Mouse (Mus musculus) midbrain, embryonic 16.5 days (tissue): ENCODE data around the gene Kifc1. TPM values are rescaled to one million over a fixed set of nuclear protein-coding genes. Genes with fewer than 3 reads are reported as not detected.

Source experiments
- ATAC-seq: fragments of 200-750 bp; cut with Nextera tagmentation; 2 replicates; pipeline ENCODE4 v1.8.0; 2017; ENCODE audit warnings: moderate TSS enrichment
- H3K27ac ChIP-seq: fragments of 300-500 bp; sonication (generic); 2 replicates; pipeline ENCODE4 v1.5.1; 2014; ENCODE audit warnings: mild to moderate bottlenecking, low read length, mixed read lengths
- H3K27me3 ChIP-seq: fragments of 300-500 bp; sonication (generic); 2 replicates; pipeline ENCODE4 v1.6.1; 2014; ENCODE audit warnings: low read depth, low read length, mixed read lengths; ENCODE audit not compliant: control insufficient read depth, insufficient read depth
- H3K36me3 ChIP-seq: fragments of 300-500 bp; sonication (generic); 2 replicates; pipeline ENCODE4 v1.6.1; 2014; ENCODE audit warnings: mild to moderate bottlenecking, low read length, moderate library complexity, mixed read lengths; ENCODE audit not compliant: control insufficient read depth, insufficient read depth
- H3K4me1 ChIP-seq: fragments of 300-500 bp; sonication (generic); 2 replicates; pipeline ENCODE4 v1.6.1; 2014; ENCODE audit warnings: mild to moderate bottlenecking, low read length, mixed read lengths; ENCODE audit not compliant: control insufficient read depth, insufficient read depth
- H3K4me2 ChIP-seq: fragments of 300-500 bp; sonication (generic); 2 replicates; pipeline ENCODE4 v1.6.1; 2014; ENCODE audit warnings: mild to moderate bottlenecking, low read length, mixed read lengths
- H3K4me3 ChIP-seq: fragments of 300-500 bp; sonication (generic); 2 replicates; pipeline ENCODE4 v1.5.1; 2014; ENCODE audit warnings: low read depth, mild to moderate bottlenecking, low read length, moderate library complexity, mixed read lengths
- H3K9ac ChIP-seq: fragments of 300-500 bp; sonication (generic); 2 replicates; pipeline ENCODE4 v1.6.1; 2014; ENCODE audit warnings: low read depth, low read length, mixed read lengths
- H3K9me3 ChIP-seq: fragments of 300-500 bp; sonication (generic); replicated peaks from 2 replicates; pipeline ENCODE4 v1.6.1; 2014; ENCODE audit warnings: mild to moderate bottlenecking, low read length, mixed read lengths; ENCODE audit not compliant: control insufficient read depth, poor library complexity, severe bottlenecking
- WGBS: fragments of 180-500 bp; shearing (Covaris S2); extraction: QIAGEN DNeasy Blood & Tissue Kit; methylation state at CpG from one replicate; pipeline ENCODE4 v1.1.7; 2014; 5-methylcytosine and 5-hydroxymethylcytosine counted together
- polyA plus RNA-seq: library from polyadenylated mRNA; unstranded; fragments of >200 nt; fragmentation: Nextera tagmentation; extraction: Ambion mirVana; gene quantifications from 2 replicates; pipeline ENCODE4 v1.2.1, GENCODE M21; 2015

The Kifc1 gene
- 1.4 and 2.8 TPM in 2 replicates for polyA plus RNA-seq

DNA sequence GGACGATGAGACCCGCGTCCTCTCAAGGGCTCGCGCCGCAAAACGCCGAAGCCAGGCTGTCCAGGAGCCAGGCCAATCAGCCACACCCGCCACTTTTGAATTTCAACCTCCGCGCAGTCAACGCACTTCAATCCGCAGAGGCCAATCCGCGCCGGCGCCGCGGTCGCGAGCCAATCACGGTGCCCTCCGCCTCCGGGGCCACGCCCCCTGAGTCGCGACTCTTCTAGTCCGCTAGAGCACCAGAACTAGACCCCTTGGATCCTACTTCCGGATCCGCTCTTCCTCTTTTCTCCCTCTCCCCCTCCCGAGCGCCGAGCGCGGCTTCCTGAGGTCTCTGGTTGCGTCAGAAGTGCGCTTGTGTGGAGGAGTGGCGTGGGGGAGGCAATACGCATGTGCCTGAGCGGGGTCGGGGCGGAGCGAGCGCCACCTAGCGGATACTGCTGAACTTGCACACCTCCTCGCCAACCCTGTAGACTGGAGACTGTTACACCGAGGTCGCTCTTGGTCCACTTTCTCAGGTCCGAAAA is at the start of gene Kifc1:
Kifc1 (minus strand) TSS at position 129 of the 527 bp plus-strand sequence.
- no peaks in the 10 kb centered on the region for H3K9me3 ChIP-seq
- H3K9ac ChIP-seq = peak within 1 kb of the TSS; percentile 50
- ATAC-seq = peak; percentile 99
- under 1% methylated on average over 49 of the region's 49 CpGs for WGBS
- no peaks in the 10 kb centered on the region for H3K4me1 ChIP-seq
- H3K27ac ChIP-seq = no peak within 1 kb of the TSS
- peak within 1 kb of the TSS; percentile 52 for H3K4me3 ChIP-seq
- H3K27me3 ChIP-seq = no peaks in the 10 kb centered on the region
- no peaks in the 10 kb centered on the region for H3K36me3 ChIP-seq
- peak within 1 kb of the TSS; percentile 55 for H3K4me2 ChIP-seq

DNA sequence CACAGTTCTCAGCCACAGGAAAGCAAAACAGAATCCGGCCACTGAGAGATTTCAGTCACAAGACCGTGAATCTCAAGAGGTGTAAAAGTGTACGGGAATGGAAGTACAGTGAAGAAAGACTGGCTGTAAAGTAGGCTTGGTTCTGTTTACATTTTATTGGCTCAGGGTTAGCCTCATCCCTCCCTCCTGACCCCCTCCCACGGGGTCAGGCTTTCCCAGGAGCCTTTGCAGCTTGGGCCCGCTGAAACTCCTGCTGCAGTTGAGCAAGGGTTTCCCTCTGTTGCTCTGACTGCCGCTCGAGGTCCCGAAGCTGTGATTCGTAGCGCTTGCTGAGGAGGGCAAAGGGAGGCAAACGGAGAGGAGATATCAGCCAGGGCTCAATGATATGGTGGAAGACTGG is 48.3 kb upstream of the Kifc1 start:
- no peaks in the 10 kb centered on the region for H3K27me3 ChIP-seq
- no peaks in the 10 kb centered on the region for H3K9me3 ChIP-seq
- no peak overlapping the region for H3K4me3 ChIP-seq
- H3K36me3 ChIP-seq = peaks cover 16% of the 10 kb centered on the region
- 78% methylated on average over 11 of the region's 11 CpGs for WGBS
- no peak overlapping the region for H3K9ac ChIP-seq
- peaks cover 18% of the 10 kb centered on the region for H3K4me1 ChIP-seq
- no peak overlapping the region for H3K4me2 ChIP-seq
- H3K27ac ChIP-seq = no peak overlapping the region
- ATAC-seq = no peak

DNA sequence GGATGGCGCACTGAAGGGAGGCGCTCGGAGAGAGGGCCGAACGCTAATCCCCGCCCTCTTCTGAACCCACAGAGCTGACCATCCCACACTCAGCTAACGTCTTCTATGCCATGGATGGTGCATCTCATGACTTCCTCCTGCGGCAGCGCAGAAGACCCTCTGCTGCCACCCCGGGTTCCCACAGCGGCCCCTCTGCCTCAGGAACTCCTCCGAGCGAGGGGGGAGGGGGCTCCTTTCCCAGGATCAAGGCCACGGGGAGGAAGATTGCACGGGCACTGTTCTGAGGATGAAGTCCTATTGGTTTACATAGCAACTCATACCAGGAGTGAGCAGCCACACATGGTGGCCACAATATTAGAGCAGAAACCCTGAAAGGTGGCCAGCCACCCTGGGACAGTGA is 46.5 kb upstream of the Kifc1 start:
- Histone ChIP-seq H3K4me1 (peaks cover 17% of the 10 kb centered on the region), H3K4me3 (no peak overlapping the region), H3K27me3 (no peaks in the 10 kb centered on the region), H3K9ac (no peak overlapping the region), H3K27ac (no peak overlapping the region), H3K36me3 (peaks cover 10% of the 10 kb centered on the region; the same call in 1 of the 2 replicates), H3K4me2 (no peak overlapping the region), H3K9me3 (no peaks in the 10 kb centered on the region)
- WGBS = 87% methylated on average over 15 of the region's 15 CpGs
- no peak for ATAC-seq

DNA sequence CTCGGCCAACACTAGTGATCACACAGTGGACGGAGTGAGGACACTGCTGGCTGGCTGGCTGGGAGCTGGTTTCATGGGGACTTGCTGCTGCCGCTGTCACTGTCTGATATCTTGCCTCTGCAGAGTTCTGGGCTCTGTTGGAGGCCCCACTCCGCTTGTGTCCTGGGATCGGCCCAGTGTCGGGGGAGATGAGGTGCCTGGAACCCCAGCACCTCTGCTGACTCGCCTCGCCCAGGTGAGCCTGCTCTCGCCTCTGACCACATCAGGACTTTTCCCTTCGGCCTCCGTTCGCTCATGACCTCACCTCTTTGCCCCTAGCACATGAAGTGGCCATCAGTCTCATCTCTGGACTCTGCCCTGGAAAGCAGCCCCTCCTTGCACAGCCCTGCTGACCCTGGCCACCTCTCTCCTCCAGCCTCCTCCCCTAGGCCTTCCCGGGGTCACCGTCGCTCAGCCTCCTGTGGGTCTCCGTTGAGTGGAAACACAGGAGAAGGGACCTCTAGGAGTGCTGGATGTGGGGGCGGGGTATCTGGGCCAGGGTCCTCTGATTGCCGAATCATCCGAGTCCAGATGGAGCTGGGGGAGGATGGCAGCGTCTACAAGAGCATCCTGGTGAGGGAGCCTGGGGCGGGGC is 45.1 kb upstream of the Kifc1 start:
- ATAC-seq = no peak
- Histone ChIP-seq H3K4me1 (peaks cover 14% of the 10 kb centered on the region), H3K4me2 (no peak overlapping the region), H3K27ac (no peak overlapping the region), H3K9me3 (no peaks in the 10 kb centered on the region), H3K36me3 (peaks cover 10% of the 10 kb centered on the region; the same call in 1 of the 2 replicates), H3K9ac (no peak overlapping the region), H3K4me3 (no peak overlapping the region), H3K27me3 (no peaks in the 10 kb centered on the region)
- 90% methylated on average over 21 of the region's 21 CpGs for WGBS

DNA sequence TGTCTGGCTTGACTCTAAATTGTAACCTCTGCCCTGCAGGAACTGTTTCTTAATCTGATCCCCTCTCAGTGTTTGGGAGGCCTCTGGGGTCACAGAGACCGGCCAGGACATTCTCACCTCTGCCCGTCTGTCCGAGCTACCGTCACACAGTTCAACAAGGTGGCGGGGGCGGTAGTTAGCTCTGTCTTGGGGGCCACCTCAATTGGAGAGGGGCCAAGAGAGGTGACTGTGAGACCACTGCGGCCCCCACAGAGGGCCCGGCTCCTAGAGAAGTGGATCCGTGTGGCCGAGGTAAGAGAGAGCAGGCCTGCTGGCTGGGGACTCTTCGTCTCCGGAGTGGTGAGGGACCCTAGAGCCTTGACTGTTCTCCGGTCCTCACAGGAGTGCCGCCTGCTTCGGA is 42.5 kb upstream of the Kifc1 start:
- peaks cover 15% of the 10 kb centered on the region for H3K4me1 ChIP-seq
- ATAC-seq = no peak
- peaks cover 8% of the 10 kb centered on the region; the same call in 1 of the 2 replicates for H3K36me3 ChIP-seq
- no peak overlapping the region for H3K4me2 ChIP-seq
- H3K4me3 ChIP-seq = no peak overlapping the region
- no peaks in the 10 kb centered on the region for H3K9me3 ChIP-seq
- 92% methylated on average over 15 of the region's 15 CpGs for WGBS
- H3K9ac ChIP-seq = no peak overlapping the region
- H3K27ac ChIP-seq = no peak overlapping the region
- H3K27me3 ChIP-seq = no peaks in the 10 kb centered on the region

DNA sequence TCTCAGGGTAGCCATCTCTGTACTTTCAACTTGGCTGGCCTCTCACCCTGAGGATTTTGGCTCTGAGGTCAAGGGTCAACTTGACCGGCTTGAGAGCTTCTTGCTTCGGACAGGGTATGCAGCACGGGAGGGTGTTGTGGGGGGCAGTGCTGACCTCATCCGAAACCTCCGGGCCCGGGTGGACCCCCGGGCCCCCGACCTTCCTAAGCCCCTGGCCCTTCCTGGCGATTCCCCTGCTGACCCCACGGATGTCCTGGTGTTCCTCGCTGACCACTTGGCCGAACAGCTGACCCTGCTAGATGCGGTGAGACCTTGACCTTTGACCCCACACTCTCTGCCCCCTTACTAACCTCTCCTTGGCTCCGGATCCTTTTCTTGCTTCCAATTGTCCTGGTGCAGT is 42.0 kb upstream of the Kifc1 start:
- no peak overlapping the region for H3K9ac ChIP-seq
- WGBS = 83% methylated on average over 14 of the region's 14 CpGs
- ATAC-seq = no peak
- no peak overlapping the region for H3K27ac ChIP-seq
- H3K9me3 ChIP-seq = no peaks in the 10 kb centered on the region
- H3K4me2 ChIP-seq = no peak overlapping the region
- peaks cover 17% of the 10 kb centered on the region for H3K4me1 ChIP-seq
- H3K4me3 ChIP-seq = no peak overlapping the region
- peaks cover 8% of the 10 kb centered on the region; the same call in 1 of the 2 replicates for H3K36me3 ChIP-seq
- no peaks in the 10 kb centered on the region for H3K27me3 ChIP-seq

DNA sequence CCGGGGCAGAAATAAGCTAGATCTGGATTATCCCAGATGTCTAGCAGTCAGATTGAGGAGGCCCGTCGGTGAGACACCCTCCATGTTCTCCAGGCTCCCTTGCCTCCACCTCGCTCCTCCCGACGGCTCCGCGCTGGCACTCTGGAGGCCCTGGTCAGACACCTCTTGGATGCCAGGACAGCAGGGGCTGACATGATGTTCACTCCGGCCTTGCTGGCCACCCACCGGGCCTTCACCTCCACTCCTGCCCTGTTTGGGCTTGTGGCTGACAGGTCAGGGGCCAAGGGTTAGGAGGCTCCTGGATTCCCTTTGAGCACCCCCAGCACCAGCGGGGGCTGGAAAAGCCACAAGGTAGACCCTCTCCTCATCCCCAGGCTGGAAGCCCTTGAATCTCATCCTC is 41.5 kb upstream of the Kifc1 start:
- Histone ChIP-seq H3K4me1 (peaks cover 17% of the 10 kb centered on the region), H3K27me3 (no peaks in the 10 kb centered on the region), H3K9me3 (no peaks in the 10 kb centered on the region), H3K4me3 (no peak overlapping the region), H3K9ac (no peak overlapping the region), H3K27ac (no peak overlapping the region), H3K36me3 (peaks cover 8% of the 10 kb centered on the region; the same call in 1 of the 2 replicates), H3K4me2 (no peak overlapping the region)
- WGBS = 92% methylated on average over 11 of the region's 11 CpGs
- ATAC-seq = no peak

DNA sequence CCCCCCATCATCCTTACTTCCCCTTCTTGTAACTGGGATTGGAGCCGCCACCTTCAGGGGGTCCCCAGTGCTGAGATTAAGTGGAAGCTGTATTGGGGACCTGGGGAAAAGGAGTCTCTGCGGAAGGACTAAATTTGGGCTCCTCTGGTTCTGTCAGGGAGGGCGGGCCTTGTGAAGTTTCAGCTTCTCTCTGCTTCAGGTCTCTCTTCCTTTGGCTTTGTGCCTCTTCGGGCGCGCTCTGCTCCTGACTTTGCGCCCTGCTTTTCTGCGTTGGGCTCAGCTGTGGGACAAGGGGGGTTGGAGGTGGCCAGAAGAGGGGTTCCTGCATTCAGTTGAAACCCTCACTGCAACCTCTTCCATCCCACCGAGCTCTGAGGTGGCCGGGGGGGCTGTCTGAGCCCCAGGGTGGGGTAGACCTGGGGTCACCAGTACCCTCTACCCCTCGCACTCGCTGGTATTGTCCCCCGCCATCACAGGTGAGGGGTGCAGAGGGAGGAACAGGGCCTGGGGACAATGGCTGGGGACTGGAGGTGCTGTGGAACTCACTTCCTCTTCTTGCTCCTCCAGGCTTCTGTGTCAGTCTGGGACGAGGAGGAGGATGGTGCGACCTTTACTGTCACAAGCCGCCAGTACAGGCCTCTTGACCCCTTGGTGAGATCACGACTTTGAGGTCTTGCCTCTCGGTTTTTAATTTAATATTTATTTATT is 40.9 kb upstream of the Kifc1 start:
- no peak for ATAC-seq
- peak overlapping the region; percentile 99 for H3K4me2 ChIP-seq
- H3K27me3 ChIP-seq = no peaks in the 10 kb centered on the region
- H3K36me3 ChIP-seq = peaks cover 11% of the 10 kb centered on the region
- H3K9ac ChIP-seq = peak overlapping the region; percentile 92
- 38% methylated on average over 18 of the region's 18 CpGs for WGBS
- peak overlapping the region; percentile 88 for H3K4me3 ChIP-seq
- no peaks in the 10 kb centered on the region for H3K9me3 ChIP-seq
- H3K27ac ChIP-seq = no peak overlapping the region
- H3K4me1 ChIP-seq = peaks cover 17% of the 10 kb centered on the region
